Mouse (Mus musculus) spleen, postnatal 10 days (tissue): Measurements from ENCODE around the gene Wnt10b.
"Not testable (repeated sequence)": the region's sequence is repeated elsewhere in the genome, so short reads cannot be mapped to it uniquely, and the experiment has no call there.

ENCODE experiments used
- DNase-seq, 2 experiments: peaks; one replicate each; pipeline ENCODE4 v3.0.0; 2021 to 2022; ENCODE audit warnings: low spot score in 2 of 2

Gene Wnt10b

DNA sequence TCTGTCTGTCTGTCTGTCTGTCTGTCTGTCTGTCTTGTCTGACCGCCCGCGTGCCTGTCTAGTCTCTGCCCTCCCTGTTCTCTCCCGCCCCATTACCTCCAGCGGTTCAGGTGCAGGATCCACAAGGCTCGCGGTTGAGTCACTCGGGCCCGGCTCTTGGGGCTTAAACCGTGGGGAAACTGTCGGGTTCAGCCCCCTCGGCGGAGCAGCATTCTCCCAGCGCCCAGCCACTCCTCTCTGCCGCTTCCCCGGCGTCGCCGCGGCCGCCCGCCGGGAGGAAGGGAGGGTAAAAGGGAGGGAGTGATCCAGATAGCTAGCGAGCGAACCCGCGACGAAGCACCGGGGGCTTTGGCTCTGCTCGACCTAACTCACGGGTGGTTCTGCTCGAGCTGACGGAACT lies at the start of gene Wnt10b:
Gene Wnt10b, minus strand, starts transcription at position 389 of the 400 bp plus-strand sequence.
- DNase-seq = peak in 1 of 2 experiments; percentile 29

DNA sequence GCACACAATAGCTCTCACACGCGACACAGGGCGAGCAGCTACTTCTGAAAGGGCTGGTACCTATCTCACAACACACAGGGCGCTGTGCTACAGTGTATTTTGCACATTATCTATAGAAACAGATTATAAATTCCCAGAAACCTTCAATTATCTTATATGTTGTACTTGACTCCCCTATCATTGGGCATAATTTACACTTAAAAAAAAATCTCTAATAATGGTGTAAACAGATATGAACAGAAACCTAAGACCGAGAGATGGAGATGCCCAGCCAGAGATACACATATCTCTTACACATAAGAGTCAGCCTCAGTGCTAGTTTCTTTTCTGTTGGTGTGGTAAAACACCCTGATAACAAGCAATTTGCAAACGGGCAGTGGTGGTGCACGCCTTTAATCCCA lies 49.7 kb upstream of the Wnt10b start:
- DNase-seq = no peak

DNA sequence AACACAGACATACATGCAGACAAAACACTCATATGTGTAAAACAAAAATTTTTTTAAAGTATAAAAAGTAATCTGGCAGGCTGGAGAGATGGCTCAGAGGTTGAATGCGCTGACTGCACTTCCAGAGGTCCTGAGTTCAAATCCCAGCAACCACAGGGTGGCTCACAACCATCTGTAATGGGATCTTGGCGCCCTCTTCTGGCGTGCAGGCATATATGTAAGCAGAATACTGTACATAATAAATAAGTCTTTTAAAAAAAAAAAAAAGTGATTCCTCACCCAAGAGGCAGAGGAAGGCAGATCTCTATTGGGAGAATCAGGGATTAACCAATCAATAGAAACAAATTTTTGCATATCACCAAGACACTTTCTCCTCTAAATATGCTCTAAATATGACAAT lies 45.5 kb upstream of the Wnt10b start:
- peak in 1 of 2 experiments; percentile 62 for DNase-seq

DNA sequence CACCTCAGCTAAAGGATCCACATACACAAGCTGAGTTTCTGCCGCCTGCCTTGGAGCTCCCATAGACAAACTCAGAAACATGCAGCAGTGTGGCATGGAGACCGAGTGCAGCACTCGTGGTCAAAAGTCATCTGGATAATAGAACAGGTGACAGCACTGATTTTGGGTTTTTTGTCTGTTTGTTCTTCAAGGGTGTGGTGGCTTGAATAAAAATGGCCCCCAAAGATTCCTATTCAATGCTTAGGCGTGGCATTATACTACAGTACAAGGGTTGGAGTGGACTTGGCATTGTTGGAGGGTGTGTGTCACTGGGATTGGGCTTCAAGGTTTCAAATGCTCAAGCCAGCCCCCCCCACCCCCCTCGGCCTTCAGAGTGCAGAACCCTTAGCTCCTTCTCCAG lies 44.2 kb upstream of the Wnt10b start:
- DNase-seq = no peak

DNA sequence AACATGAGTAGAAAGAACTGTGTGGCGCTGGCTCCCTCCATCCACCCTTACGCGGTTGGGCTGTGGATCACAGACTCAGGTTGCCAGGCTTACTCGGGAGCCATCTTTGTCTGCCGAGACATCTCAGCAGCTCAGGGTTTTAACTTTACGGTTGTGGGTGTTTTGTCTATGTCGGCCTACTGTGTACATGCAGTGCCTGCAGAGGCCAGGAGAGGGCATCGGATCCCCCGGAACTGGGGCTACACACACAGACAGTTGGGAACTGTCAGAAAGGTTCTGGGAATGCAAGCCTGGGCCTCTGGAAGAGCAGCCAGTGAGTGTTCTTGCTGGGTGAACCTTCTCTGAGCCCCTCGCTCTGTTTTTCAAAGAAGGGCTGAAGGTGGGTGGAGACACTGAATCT lies 43.5 kb upstream of the Wnt10b start:
- peak in 1 of 2 experiments; percentile 72 for DNase-seq

DNA sequence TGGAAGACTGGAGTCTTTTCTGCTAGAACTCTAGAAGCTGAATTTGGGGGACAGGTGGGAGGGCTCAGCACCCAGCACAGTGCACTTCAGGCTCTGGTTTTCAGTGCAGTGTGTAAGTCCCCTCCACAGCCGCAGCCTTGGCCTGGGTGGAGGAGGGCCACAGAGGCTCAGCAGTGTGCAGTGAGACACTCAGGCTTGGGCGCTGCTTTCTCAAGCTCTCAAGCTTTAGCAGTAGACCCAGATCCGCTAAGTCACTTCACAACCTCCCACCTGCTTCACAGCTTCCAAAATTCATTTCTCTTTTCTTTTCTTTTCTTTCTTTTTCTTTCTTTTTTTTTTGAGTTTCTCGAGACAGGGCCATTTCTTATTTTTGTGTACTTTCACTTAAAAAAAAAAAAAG lies 43.0 kb upstream of the Wnt10b start:
- no peak for DNase-seq

DNA sequence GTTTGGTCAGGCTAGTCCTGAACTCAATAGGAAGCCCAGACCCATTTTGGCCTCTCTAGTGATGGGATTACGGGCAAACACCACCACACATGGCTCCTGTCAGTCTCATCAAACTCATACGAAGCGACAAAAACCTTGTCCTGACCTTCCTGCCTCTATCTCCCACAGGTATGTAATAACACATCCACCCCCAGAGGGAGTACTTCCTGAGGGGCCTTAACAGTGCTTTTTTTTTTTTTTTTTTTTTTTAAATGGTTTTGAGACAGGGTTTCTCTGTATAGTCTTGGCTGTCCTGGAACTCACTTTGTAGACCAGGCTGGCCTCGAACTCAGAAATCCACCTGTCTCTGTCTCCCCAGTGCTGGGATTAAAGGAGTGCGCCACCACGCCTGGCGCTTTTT lies 40.2 kb upstream of the Wnt10b start:
- DNase-seq = no peak

DNA sequence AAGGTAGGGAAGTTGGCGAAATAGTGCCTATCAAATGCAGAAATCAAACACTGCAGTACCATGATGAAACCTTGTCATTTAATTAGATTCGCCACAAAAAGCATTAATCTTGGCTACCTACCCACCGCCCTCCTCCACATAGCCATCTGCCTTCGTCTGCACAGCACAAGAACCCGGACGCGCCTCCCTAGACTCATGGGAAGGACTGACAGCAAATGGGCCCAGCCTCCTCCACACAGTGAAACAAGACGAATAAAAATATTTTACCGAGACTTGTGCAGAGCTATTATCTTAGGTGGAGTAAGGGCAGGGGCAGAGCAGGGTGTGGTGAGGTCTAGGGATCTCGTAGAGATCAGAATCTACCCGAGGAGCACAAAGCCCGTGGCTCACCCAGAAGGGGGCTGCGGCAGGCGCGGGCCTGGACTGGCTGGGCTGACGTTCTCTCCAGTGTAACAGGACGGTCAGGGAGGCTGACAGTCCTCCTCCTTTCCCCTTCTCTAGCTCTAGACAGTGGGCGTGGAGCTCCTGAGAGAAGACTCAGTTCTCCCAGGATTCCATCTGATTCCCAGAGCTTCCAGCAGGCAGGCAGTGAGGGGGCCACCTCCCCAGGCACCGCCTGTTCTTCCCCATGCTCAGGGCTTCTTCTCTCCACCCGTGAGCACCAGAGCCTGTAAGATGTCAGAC lies 34.9 kb upstream of the Wnt10b start:
- no peak for DNase-seq

DNA sequence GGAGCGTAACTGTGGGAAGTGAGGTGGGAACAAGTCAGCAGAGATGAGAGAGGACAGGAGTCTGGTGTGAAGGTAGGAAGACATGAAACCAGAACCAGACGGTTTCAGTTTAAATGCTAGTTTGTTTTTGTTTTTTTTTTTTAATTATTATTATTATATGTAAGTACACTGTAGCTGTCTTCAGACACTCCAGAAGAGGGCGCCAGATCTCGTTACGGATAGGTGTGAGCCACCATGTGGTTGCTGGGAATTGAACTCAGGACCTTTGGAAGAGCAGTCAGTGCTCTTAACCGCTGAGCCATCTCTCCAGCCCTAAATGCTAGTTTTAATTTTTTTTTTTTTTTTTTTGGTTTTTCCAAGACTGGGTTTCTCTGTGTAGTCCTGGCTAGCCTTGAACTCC lies 32.3 kb upstream of the Wnt10b start:
- not testable (repeated sequence) for DNase-seq

DNA sequence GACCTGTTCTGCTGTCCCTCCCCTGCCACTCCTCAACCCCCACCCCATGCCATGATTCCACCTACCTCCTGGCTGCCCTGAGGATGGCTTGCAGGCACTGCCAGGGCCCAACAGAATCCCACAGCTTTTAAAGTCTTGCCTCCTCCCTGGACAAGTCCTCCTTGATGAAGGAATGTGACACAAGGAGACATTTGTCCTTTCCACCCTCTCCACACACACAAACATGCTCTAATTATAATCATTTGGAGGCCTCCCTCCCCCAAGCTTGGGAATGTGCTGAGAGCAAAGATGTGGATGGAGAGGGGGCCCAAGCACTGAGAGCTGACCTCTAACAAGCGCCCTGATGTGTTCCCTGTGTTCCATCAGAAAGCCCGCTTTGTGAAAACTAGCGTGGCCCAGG lies 31.4 kb upstream of the Wnt10b start, which contains the start of gene Ddn:
Gene Ddn, minus strand, starts transcription at position 101 of the 400 bp plus-strand sequence.
- DNase-seq = no peak

DNA sequence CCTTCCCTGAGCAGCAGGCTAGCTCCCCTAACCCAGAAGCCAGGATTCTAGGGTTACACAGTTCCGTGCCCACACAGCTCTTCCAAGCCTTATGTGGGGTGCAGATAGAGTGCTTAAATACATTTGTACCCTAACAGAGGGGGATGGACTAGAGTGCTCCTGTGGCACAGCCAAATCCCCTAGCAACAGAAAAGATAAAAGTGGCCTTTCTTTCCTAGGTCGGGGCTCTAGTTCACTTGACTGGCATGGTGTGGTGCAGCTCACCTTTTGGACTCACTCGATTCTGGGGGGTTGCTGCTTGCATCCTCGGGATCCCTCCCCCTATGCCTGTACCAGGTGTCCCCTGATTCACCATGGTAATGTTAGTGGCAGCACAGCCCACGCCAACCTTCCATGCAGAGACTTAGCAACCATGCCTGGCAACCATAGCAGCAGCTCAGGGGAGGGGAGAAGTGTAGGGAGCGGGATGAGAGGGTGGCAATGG lies 30.7 kb upstream of the Wnt10b start:
- DNase-seq = no peak

DNA sequence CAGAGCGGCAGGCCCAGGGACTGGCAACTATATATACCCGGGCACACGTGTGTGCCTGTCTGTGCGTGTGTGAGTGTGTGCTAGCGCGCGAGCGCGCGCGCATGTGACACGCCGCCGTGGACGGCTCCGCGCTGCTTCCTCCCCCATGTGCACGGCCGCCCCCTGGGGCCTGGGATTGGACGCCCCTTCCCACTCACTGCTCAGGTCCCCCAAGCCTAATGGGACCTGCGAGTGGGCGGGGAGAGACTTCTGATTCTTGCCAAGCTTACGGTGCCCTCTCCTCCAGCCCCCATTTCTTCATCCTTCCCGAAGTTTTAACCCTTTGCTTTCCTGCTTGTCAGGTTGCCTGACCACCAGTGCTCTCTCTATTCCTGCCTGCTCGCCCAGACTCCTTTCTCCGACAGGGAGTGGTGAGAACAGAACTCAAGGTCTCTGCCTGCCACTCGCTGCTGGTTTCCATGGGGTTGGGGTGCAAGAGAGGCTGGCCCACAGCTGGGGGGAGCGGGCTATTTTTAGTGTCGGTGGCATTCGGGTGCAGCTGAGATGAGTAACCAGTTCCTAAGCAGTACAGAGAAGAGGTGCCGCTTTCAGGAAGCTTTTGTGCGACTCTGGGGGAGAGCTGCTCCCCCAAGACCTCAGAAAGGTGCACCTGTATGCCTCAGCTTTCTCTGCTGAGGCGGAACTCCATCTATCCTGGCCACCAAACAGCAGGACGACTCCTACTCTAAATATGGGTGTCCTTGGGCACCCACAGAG lies 30.1 kb upstream of the Wnt10b start:
- DNase-seq = peak in 1 of 2 experiments; percentile 56

DNA sequence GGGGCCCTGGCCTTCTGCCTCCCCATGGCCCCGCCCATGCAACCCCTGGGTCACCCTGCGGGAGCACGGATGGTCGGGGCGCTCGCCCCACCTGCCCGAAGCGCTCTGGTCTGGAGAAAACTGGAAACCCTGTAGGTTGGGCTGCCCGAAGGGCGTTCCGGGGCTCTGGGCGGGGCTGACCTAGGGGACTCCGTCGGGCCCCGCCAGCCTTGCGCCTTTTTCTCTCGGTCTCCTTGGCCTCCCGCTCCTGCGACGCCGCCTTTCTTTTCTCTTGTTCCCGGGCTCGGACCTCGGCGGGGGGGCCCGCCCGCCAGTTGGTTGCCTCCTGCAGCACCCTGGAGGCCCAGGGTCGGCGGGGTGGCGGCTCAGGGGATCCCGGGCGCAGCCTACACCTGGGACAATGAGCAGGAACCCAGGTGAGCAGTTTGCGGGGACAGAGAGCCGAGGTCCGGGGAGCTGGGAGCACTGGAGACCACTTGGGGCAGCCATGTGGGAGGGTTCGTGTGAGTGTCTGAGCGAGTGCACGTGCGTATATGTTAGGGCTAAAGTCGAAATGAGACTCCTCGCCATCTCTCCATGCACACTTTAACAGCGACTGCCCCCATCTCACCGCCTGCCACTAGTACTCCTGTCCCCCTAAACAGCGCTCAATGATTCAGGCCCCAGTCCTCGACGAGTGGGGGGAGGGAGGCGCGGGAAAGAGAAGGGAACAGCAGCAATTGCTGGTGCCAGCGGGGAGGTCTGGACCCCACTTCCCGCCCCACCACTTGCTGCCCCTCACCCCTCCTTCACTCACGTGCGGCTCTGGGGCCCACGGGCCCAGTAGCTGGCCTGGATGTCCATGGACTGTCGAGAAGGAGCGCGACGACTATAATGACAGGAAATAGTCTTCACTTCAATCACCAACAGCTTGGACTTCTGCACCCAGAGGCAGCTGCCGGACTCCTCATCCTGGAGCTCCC lies 29.1 kb upstream of the Wnt10b start:
- peak; percentile 35 to 55 for DNase-seq

DNA sequence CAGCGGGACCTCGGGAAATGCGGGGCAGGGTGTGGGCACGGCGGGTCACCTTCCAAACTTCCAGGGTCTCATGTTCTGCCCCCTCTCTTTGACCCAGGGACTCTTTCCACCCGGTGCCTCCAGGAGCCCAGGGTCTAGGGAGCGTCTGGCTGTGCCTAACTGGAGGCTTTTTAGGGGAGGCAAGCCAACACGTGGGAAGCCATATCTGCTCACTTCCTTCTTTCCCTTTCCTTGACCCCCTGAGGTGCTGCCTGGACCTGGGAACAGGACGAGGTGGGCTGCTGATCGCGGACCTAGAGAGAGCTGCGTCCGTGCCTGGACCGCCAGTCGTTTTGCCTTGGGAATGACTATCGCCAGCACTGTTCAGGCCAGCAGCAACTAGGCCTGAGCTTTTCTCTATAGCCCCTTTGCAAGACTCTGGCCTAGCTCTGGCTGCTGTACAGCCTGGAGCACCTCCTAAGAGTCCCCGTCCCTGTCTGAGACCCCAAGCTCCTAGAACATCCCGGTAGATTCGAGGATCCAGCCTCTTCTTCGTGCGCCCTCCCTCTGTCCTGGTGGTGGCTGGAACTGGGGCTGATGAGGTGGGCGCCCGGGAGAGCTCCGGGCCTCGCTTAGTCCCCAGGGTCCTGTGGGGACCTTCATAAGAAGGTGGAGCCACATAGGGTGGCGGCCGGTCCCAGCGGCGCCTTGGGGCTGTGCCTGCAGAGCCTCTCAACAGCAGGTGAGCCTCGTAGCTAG lies 28.3 kb upstream of the Wnt10b start:
- DNase-seq = no peak

DNA sequence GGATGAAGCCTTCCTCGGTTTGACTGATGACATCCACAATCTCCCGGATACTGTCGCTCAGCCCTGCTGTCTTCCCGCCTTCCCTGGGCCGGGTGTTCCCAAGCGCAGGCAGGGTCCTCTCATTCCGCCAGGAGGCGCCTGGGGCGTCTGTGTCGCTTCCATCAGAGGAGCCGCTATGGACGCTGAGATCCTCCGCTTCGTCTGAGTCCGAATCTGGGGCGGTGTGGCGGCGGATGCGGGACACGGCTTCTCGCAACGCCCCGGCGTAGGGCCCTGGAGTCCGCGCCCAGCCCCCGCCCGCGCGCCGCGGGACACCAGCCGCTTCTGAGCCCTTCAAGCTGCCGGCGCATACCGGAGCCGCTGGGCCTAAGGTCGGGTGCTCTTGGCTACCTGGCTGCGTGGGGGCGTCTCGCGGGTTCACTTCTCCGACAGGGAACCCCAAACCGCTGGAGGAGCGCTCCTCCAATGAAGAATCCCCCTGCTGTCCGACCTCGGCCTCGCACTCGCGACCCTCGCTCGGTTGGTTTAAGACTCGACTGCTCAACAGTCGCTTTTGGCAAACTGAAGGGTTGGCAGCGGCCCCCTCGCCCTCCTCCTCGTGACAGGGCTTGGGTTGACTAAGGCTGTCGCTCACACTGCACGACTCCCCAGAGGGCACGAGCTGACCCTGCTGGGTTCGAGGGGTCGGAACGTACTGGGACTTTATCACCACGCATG lies 27.5 kb upstream of the Wnt10b start:
- DNase-seq = peak; percentile 36 to 62

DNA sequence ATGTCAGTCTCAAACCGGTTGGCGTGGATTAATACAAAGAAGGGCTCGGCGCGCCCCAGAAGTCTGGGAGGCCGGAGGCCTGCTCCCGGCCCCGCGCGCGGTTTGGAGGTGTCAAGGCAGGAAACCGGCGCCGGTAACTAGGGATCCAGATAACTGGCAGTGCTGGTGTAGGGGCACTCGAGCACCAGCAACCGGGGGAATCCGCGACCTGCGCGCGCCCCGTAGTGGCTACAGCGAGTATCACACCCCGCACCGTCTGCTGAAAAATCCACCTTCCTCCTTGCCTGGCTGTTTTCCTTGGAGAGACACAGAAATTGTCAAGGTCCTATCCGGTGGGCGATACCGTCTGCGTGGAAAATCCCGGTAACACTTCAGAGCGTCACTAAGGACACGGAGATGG lies 26.1 kb upstream of the Wnt10b start:
- DNase-seq = peak; percentile 75 to 86

DNA sequence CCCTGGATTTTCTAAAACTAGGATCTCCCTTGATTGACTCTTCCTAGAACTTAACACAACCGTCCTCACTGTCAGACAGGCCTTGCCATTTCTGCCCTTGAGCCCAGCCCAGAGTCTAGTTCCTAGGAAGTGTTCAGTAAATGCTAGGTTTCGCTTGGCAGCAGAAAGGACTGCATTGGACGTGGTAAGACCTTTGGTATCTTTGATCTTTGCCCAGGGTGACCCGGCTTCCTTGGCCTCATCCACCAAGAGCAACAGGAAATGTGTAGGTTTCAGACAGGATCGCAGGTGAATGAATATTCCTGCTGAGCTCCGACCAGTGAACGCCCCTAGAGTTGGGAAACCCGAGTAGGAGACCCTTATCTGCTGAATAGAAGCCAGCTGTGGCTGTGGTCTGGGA lies 25.0 kb upstream of the Wnt10b start:
- DNase-seq = no peak

DNA sequence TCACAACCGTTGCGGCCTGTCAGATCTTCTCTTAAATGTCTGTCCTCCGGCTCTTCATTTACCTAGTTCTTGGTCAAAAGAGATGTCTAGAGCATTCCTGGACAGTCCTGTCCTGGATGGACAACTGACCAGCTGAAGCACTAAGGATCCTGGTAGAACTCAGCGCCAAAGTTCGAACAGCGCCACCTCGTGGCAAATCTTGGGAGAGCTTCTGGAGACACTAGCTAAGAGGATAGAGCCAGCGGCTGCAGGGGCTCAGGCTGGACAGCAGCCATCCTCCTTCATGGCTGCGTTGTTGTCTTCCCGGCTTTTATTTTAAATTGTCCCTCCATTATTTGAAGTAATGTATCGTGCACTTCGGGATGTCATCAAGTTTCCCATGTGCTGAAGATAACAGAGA lies 21.4 kb upstream of the Wnt10b start:
- DNase-seq = peak; percentile 72 to 86

DNA sequence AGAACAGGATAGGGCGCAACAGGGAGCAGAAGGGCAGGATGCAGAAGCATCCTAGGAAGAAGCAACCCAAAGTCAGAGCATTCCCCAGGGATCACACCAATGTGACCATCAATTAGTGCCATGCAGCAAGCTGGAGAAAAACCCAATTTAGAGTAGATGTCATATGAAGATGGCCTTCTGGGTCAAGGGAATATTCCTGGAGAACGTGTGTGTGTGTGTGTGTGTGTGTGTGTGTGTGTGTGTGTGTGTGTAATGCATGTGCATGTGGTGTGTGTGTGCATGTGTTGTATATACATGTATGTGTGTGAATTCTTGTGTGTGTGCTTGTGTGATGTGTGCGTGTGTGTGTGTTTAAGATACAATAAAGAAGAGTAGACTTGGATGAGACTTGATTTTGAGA lies 21.0 kb upstream of the Wnt10b start:
- no peak for DNase-seq

DNA sequence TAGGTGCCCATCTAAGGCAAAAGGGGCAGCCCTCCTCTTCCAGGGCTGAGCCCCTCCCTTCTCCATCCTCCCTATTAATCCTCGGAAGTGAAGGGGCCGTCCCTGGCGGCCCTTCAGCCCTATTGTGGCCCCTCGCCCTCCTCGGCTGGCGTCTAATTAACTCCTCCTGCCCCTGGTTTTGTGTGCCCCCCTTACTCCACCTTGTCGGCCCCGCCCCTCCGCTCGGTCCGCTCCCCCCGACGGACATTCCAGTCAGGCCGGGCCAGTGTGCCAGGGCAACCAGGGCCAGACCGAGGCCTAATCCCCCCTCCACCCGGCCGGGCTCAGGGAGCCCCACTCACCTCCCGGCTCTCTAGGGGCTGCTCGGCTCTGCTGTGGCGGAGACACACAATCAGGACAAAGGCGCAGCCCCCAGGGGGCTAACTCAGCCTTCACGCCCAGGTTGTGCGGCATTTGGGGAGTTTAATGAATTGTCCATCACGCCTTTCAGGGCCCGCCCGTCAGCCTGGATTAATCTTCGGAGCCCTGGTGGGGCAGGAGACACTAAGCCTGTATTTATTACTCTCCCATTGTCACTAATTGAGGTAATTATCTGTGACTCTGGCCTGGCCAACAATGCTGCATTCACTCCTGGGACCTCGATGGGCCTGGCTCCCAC lies 20.0 kb upstream of the Wnt10b start:
- DNase-seq = no peak
